Mouse (Mus musculus): ENCODE results near the gene Kctd5.

DNA sequence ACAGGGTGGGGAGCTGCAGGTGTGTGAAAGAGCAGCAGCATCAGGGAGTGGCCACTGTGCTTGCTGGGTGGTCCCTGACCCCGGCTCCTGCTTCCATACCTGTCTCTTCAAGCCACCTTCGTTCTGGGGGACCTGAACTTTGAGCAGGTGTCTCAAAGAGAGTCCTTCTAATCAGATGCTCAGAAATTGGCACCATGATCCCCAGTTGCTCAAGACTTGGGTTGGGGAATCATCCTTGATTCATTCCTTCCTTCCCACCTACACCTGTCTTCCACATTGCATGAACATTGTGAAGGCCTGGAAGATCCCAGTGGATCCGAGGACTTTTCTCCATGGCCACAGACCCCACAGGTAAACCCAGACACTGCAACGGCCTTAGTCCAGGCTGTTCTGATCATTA, 65.2 kb downstream of the Kctd5 start:
- no peak for TF ChIP-seq CTCF (IDR thresholded peaks at IDR 0.05; ENCODE audit: insufficient read depth, low read depth, low read length)
- no peak for TF ChIP-seq POLR2A (IDR thresholded peaks at IDR 0.05; ENCODE audit: insufficient read depth, low read depth, low read length)

All from olfactory bulb, adult 2 months (tissue).